Mouse (Mus musculus): ENCODE data around the gene Ganc. TPM values are rescaled to one million over a fixed set of nuclear protein-coding genes. Genes with fewer than 3 reads are reported as not detected.

The Ganc gene
- polyA plus RNA-seq, 1 experiment from 2014 or later: 13.7 TPM

DNA sequence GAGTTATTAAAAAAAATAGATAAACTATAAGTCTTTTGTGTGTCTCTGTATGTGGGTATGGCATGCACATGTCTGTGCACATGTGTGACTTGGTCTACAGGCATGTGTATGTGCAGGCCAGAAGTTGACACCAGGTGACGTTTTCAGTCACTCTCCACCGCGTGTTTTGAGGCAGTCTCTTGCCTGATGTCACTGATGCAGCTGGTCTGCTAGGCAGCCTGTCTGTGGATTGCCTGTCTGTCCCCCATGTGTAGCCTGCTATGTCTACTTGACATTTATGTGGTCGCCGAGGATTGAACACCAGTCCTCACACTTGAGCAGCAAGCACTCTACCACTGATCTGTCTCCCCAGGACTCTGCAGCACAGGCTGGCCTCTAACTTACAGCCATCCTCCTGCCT, 20.7 kb downstream of the Ganc start:
- Histone ChIP-seq H3K9me3 (replicated peaks; ENCODE audit: low read length) (no peaks in the 10 kb centered on the region), H3K27ac (no peak overlapping the region), H3K27me3 (ENCODE audit: insufficient read depth, low read length) (no peaks in the 10 kb centered on the region), H3K36me3 (ENCODE audit: insufficient read depth, low read length) (no peaks in the 10 kb centered on the region), H3K9ac (ENCODE audit: low read depth, low read length) (no peak overlapping the region), H3K4me2 (ENCODE audit: low read length) (no peak overlapping the region), H3K4me1 (replicated peaks; ENCODE audit: insufficient read depth, low read length) (no peaks in the 10 kb centered on the region), H3K4me3 (replicated peaks; ENCODE audit: low read depth, low read length) (no peak overlapping the region)
- no peak for ATAC-seq (replicated peaks; ENCODE audit: low FRiP score, low read depth)
- TF ChIP-seq CTCF (IDR thresholded peaks at IDR 0.05; ENCODE audit: low read depth): no peak
- 81% methylated on average over 5 of the region's 5 CpGs for WGBS
- no peak for DNase-seq (ENCODE audit: low spot score)

DNA sequence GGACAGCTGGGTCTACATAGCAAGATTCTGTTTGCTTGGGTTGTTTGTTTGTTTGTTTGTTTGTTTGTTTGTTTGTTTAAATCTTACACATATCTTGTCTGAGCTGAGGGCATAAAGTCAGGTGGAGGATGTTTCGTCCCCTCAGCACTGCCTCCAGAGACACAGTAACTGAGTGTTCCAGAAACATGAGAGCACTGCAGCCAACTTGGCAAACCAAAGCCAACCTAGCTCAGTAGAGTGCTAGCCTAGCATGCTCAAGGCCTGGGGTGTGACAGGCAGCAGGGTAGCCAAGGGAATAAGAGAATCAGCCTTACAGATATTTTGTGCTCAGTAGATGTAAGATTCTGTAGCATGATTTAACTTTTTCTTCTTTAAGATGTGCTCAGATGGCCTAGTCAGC, 40.8 kb downstream of the Ganc start:
- no peak overlapping the region for H3K4me3 ChIP-seq (replicated peaks; ENCODE audit: low read depth, low read length)
- no peaks in the 10 kb centered on the region for H3K4me1 ChIP-seq (replicated peaks; ENCODE audit: insufficient read depth, low read length)
- H3K27ac ChIP-seq: no peak overlapping the region
- H3K27me3 ChIP-seq (ENCODE audit: insufficient read depth, low read length): no peaks in the 10 kb centered on the region
- 91% methylated on average over 1 of the region's 1 CpGs for WGBS
- H3K9ac ChIP-seq (ENCODE audit: low read depth, low read length): no peak overlapping the region
- no peak overlapping the region for H3K4me2 ChIP-seq (ENCODE audit: low read length)
- TF ChIP-seq CTCF (IDR thresholded peaks at IDR 0.05; ENCODE audit: low read depth): no peak
- H3K36me3 ChIP-seq (ENCODE audit: insufficient read depth, low read length): no peaks in the 10 kb centered on the region
- no peak for DNase-seq (ENCODE audit: low spot score)
- no peak for ATAC-seq (replicated peaks; ENCODE audit: low FRiP score, low read depth)
- no peaks in the 10 kb centered on the region for H3K9me3 ChIP-seq (replicated peaks; ENCODE audit: low read length)

DNA sequence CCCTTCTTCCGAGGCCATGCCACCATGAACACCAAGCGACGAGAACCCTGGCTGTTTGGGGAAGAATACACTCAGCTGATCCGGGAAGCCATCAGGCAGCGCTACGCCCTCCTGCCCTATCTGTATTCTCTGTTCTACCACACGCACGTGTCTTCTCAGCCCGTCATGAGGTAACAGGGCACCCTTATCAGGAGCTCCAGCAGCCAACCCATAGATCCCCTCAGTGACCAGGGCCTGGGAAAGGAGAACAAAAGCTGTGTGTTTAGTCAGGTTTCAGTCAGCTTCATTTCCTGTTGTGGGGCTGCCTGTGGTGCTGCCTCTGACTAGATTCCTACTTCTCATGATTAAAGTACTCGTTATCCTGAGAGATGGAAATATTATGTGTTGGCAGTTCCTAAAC, 42.7 kb downstream of the Ganc start:
- H3K4me2 ChIP-seq (ENCODE audit: low read length): no peak overlapping the region
- no peaks in the 10 kb centered on the region for H3K9me3 ChIP-seq (replicated peaks; ENCODE audit: low read length)
- no peak for ATAC-seq (replicated peaks; ENCODE audit: low FRiP score, low read depth)
- H3K27ac ChIP-seq: no peak overlapping the region
- TF ChIP-seq CTCF (IDR thresholded peaks at IDR 0.05; ENCODE audit: low read depth): no peak
- no peak for DNase-seq (ENCODE audit: low spot score)
- no peak overlapping the region for H3K4me3 ChIP-seq (replicated peaks; ENCODE audit: low read depth, low read length)
- 78% methylated on average over 10 of the region's 10 CpGs for WGBS
- no peaks in the 10 kb centered on the region for H3K27me3 ChIP-seq (ENCODE audit: insufficient read depth, low read length)
- H3K36me3 ChIP-seq (ENCODE audit: insufficient read depth, low read length): no peaks in the 10 kb centered on the region
- no peaks in the 10 kb centered on the region for H3K4me1 ChIP-seq (replicated peaks; ENCODE audit: insufficient read depth, low read length)
- H3K9ac ChIP-seq (ENCODE audit: low read depth, low read length): no peak overlapping the region

DNA sequence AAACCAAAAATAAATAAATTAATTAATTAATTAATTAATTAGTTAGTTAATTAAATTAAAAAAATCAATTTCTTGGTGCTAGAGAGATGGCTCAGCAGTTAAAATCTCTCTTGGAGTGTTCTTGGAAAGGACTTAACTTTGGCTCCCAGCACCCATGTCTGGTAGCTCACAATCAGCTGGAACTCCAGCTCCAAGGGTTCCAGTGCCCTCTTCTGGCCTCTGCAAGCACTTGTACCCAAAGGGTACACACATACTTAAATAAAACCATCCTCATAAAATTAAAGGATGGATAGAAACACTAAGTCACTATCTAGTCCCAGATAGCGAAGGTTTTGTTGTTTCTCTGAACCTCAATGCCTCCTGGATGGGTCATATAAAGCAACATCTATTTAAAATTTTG, 43.6 kb downstream of the Ganc start:
- no peaks in the 10 kb centered on the region for H3K4me1 ChIP-seq (replicated peaks; ENCODE audit: insufficient read depth, low read length)

DNA sequence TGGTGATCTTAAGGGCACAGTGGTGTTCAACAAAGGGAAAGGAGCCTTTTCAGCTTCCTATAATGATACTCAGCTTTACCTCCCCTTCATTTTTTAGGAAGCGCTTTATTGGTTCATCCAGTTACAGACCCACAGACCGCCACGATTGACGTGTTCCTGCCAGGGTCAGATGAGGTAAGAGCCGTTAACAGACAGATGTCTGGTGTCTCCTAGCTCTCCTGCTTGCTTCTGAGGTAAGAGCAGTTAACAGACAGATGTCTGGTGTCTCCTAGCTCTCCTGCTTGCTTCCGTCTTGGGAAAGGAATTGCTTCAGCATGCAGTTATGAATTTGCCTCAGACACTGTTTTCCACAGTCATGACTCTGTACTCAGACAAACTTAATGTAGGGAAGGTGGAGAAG, 47.0 kb downstream of the Ganc start:
- Histone ChIP-seq H3K27me3 (ENCODE audit: insufficient read depth, low read length) (no peaks in the 10 kb centered on the region), H3K9me3 (replicated peaks; ENCODE audit: low read length) (no peaks in the 10 kb centered on the region), H3K4me1 (replicated peaks; ENCODE audit: insufficient read depth, low read length) (no peaks in the 10 kb centered on the region), H3K4me3 (replicated peaks; ENCODE audit: low read depth, low read length) (no peak overlapping the region), H3K36me3 (ENCODE audit: insufficient read depth, low read length) (no peaks in the 10 kb centered on the region), H3K27ac (no peak overlapping the region), H3K4me2 (ENCODE audit: low read length) (no peak overlapping the region), H3K9ac (ENCODE audit: low read depth, low read length) (no peak overlapping the region)
- DNase-seq (ENCODE audit: low spot score) (no peak), ATAC-seq (replicated peaks; ENCODE audit: low FRiP score, low read depth) (no peak)
- WGBS: 59% methylated on average over 6 of the region's 6 CpGs
- no peak for TF ChIP-seq CTCF (IDR thresholded peaks at IDR 0.05; ENCODE audit: low read depth)

More for the DNA sequence above, 43.6 kb downstream of the Ganc start:
- Histone ChIP-seq H3K27me3 (ENCODE audit: insufficient read depth, low read length) (no peaks in the 10 kb centered on the region), H3K4me3 (replicated peaks; ENCODE audit: low read depth, low read length) (no peak overlapping the region), H3K27ac (no peak overlapping the region), H3K9me3 (replicated peaks; ENCODE audit: low read length) (no peaks in the 10 kb centered on the region), H3K36me3 (ENCODE audit: insufficient read depth, low read length) (no peaks in the 10 kb centered on the region), H3K9ac (ENCODE audit: low read depth, low read length) (no peak overlapping the region), H3K4me2 (ENCODE audit: low read length) (no peak overlapping the region)
- no peak for ATAC-seq (replicated peaks; ENCODE audit: low FRiP score, low read depth)
- 96% methylated on average over 1 of the region's 1 CpGs for WGBS
- peak; percentile 8; the same call in 1 of the 2 replicates for TF ChIP-seq CTCF (IDR thresholded peaks at IDR 0.05; ENCODE audit: low read depth)
- DNase-seq (ENCODE audit: low spot score): no peak

DNA sequence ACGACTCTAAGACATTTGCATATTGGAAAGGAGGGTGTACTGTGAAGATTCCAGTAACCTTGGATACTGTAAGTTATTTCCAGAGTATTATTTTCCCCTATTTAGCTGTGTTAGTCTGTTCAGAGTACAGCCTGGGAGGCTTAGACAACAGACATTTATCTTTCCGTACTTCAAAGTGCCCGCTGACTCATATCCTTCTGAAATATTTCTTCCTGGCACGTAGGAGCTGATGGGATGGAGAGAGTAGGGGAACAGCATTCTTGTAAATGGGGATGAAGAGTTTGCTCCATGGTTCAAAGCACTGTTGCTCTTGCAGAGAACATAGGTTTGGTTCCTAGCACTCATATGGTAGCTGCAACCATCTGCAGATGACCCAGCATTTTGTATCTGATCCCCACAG, 48.9 kb downstream of the Ganc start:
- peak; percentile 47 for DNase-seq (ENCODE audit: low spot score)
- 46% methylated on average over 4 of the region's 4 CpGs for WGBS
- H3K4me2 ChIP-seq (ENCODE audit: low read length): no peak overlapping the region

DNA sequence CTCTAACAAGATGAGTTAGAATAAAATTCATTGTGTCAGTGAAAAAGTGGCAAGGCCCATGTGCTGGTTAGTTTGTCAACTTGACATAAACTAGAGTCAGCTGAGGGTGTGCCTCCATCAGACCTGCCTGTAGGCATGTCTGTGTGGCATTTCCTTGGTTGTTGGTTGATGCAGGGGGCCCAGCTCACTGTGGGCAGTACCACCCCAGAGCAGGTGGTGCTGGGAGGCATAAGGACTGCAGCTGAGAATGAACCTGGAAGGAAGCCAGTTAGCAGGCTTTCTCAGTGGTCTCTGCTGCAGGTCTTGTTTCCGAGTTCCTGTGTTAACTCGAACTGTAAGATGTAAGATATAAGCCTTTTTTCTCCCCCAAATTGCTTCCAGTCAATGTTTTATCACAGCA, 51.3 kb downstream of the Ganc start:
- TF ChIP-seq CTCF (IDR thresholded peaks at IDR 0.05; ENCODE audit: low read depth): no peak

More for the DNA sequence above, 48.9 kb downstream of the Ganc start:
- ATAC-seq (replicated peaks; ENCODE audit: low FRiP score, low read depth): no peak
- H3K27ac ChIP-seq: no peak overlapping the region
- H3K9ac ChIP-seq (ENCODE audit: low read depth, low read length): no peak overlapping the region
- no peaks in the 10 kb centered on the region for H3K9me3 ChIP-seq (replicated peaks; ENCODE audit: low read length)
- TF ChIP-seq CTCF (IDR thresholded peaks at IDR 0.05; ENCODE audit: low read depth): no peak
- H3K4me3 ChIP-seq (replicated peaks; ENCODE audit: low read depth, low read length): no peak overlapping the region
- no peaks in the 10 kb centered on the region for H3K4me1 ChIP-seq (replicated peaks; ENCODE audit: insufficient read depth, low read length)
- H3K36me3 ChIP-seq (ENCODE audit: insufficient read depth, low read length): no peaks in the 10 kb centered on the region
- no peaks in the 10 kb centered on the region for H3K27me3 ChIP-seq (ENCODE audit: insufficient read depth, low read length)

More for the DNA sequence above, 51.3 kb downstream of the Ganc start:
- WGBS: 57% methylated on average over 2 of the region's 2 CpGs
- Histone ChIP-seq H3K9me3 (replicated peaks; ENCODE audit: low read length) (no peaks in the 10 kb centered on the region), H3K9ac (ENCODE audit: low read depth, low read length) (no peak overlapping the region), H3K27me3 (ENCODE audit: insufficient read depth, low read length) (no peaks in the 10 kb centered on the region), H3K27ac (no peak overlapping the region), H3K4me2 (ENCODE audit: low read length) (no peak overlapping the region), H3K36me3 (ENCODE audit: insufficient read depth, low read length) (no peaks in the 10 kb centered on the region), H3K4me3 (replicated peaks; ENCODE audit: low read depth, low read length) (no peak overlapping the region), H3K4me1 (replicated peaks; ENCODE audit: insufficient read depth, low read length) (no peaks in the 10 kb centered on the region)
- DNase-seq (ENCODE audit: low spot score) (no peak), ATAC-seq (replicated peaks; ENCODE audit: low FRiP score, low read depth) (no peak)
